Mouse (Mus musculus): ENCODE results near the gene Iqgap2. TPM values are rescaled to one million over a fixed set of nuclear protein-coding genes. Genes with fewer than 3 reads are reported as not detected.
A peak's percentile ranks its signal among the peaks of the same experiment; 100 is the strongest.

Gene Iqgap2
- polyA plus RNA-seq, 1 experiment from 2014 or later, result 16.5 TPM

DNA sequence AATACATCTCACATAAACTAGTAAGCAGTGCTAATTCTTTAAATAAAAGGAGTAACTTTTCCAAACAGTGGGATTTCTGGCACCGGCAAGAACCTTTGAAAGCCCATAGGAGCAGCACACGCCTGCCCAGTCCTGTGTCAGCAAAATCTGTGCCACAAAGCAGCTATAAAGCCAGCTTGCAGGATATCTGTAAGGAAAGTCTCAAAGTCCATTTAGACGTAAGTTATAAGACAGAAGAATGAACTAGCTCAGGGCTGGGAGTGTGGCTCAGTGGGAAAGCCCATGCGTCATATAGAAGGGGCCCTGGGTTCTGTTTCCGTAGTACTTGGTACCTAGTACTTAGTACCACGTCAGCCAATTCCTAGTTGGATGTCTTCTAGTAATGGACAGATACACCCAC lies 58.2 kb downstream of the Iqgap2 start:
- Histone ChIP-seq H3K27ac (replicated peaks) (peak overlapping the region; percentile 35; the same call in 1 of the 2 replicates), H3K4me1 (replicated peaks; ENCODE audit: control insufficient read depth, insufficient read depth) (no peaks in the 10 kb centered on the region), H3K4me2 (replicated peaks; ENCODE audit: low read depth) (no peak overlapping the region), H3K27me3 (ENCODE audit: control insufficient read depth, insufficient read depth, low read length) (no peaks in the 10 kb centered on the region), H3K9me3 (ENCODE audit: control insufficient read depth, low read length) (no peaks in the 10 kb centered on the region), H3K9ac (ENCODE audit: low read length) (no peak overlapping the region), H3K4me3 (ENCODE audit: low read depth, low read length) (no peak overlapping the region), H3K36me3 (ENCODE audit: control insufficient read depth, insufficient read depth, low read length) (no peaks in the 10 kb centered on the region)
- TF ChIP-seq CTCF (IDR thresholded peaks at IDR 0.05; ENCODE audit: low read depth), result no peak
- TF ChIP-seq EP300 (optimal IDR thresholded peaks at IDR 0.05), result no peak
- peak; percentile 52 for ATAC-seq (ENCODE audit: low FRiP score, low TSS enrichment)
- 56% methylated on average over 6 of the region's 6 CpGs for WGBS
- DNase-seq (ENCODE audit: low spot score), result peak; percentile 34

DNA sequence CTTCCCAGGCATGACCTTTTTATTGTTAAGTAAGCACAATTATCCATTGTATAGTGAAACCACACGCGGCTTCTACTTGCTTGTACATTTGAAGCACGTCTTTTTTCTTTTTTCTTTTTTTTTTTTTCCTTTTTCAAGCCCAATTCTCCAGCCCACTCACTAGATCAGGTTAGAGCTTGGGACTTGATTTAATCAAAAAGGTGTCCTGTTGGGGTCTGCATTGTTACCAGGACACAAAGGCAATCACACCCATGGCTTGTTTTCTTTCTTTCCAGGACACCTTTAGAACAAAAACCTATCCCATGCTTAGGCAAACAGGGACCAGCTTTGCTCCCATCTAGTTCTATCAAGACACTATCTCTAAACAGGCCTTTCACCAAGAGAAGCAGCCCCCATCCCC lies 59.0 kb downstream of the Iqgap2 start:
- Histone ChIP-seq H3K4me1 (replicated peaks; ENCODE audit: control insufficient read depth, insufficient read depth) (no peaks in the 10 kb centered on the region), H3K9ac (ENCODE audit: low read length) (no peak overlapping the region), H3K27me3 (ENCODE audit: control insufficient read depth, insufficient read depth, low read length) (no peaks in the 10 kb centered on the region), H3K27ac (replicated peaks) (peak overlapping the region; percentile 13; the same call in 1 of the 2 replicates), H3K4me2 (replicated peaks; ENCODE audit: low read depth) (no peak overlapping the region), H3K4me3 (ENCODE audit: low read depth, low read length) (no peak overlapping the region), H3K36me3 (ENCODE audit: control insufficient read depth, insufficient read depth, low read length) (no peaks in the 10 kb centered on the region), H3K9me3 (ENCODE audit: control insufficient read depth, low read length) (no peaks in the 10 kb centered on the region)
- 33% methylated on average over 3 of the region's 3 CpGs for WGBS
- TF ChIP-seq EP300 (optimal IDR thresholded peaks at IDR 0.05) (no peak), CTCF (IDR thresholded peaks at IDR 0.05; ENCODE audit: low read depth) (no peak)
- DNase-seq (ENCODE audit: low spot score) (no peak), ATAC-seq (ENCODE audit: low FRiP score, low TSS enrichment) (no peak)

DNA sequence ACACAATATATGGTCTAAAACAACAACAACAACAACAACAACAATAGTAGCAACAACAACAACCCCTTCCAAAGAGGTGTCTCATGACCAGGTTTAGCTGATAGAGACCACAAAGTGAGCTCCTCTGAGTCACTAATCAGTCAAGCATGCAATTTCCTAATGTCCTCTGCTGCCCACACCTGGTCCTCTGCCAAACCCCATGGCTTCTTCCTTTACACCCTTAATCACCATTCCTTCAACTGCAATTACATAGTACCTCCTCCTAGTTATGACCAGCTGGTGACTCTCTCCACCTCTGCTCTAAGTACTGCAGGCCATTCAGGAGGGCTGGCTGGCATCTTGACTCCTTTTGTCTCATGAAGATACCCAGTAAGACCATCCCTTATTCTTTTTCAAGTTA lies 60.0 kb downstream of the Iqgap2 start:
- Histone ChIP-seq H3K9me3 (ENCODE audit: control insufficient read depth, low read length) (no peaks in the 10 kb centered on the region), H3K4me1 (replicated peaks; ENCODE audit: control insufficient read depth, insufficient read depth) (no peaks in the 10 kb centered on the region), H3K4me2 (replicated peaks; ENCODE audit: low read depth) (no peak overlapping the region), H3K4me3 (ENCODE audit: low read depth, low read length) (no peak overlapping the region), H3K27me3 (ENCODE audit: control insufficient read depth, insufficient read depth, low read length) (no peaks in the 10 kb centered on the region), H3K27ac (replicated peaks) (no peak overlapping the region), H3K9ac (ENCODE audit: low read length) (no peak overlapping the region), H3K36me3 (ENCODE audit: control insufficient read depth, insufficient read depth, low read length) (no peaks in the 10 kb centered on the region)
- peak; percentile 28 for ATAC-seq (ENCODE audit: low FRiP score, low TSS enrichment)
- DNase-seq (ENCODE audit: low spot score), result peak; percentile 36
- TF ChIP-seq EP300 (optimal IDR thresholded peaks at IDR 0.05) (no peak), CTCF (IDR thresholded peaks at IDR 0.05; ENCODE audit: low read depth) (0 out of 2 replicates have a peak, but pooled peaks have one; percentile 4)

DNA sequence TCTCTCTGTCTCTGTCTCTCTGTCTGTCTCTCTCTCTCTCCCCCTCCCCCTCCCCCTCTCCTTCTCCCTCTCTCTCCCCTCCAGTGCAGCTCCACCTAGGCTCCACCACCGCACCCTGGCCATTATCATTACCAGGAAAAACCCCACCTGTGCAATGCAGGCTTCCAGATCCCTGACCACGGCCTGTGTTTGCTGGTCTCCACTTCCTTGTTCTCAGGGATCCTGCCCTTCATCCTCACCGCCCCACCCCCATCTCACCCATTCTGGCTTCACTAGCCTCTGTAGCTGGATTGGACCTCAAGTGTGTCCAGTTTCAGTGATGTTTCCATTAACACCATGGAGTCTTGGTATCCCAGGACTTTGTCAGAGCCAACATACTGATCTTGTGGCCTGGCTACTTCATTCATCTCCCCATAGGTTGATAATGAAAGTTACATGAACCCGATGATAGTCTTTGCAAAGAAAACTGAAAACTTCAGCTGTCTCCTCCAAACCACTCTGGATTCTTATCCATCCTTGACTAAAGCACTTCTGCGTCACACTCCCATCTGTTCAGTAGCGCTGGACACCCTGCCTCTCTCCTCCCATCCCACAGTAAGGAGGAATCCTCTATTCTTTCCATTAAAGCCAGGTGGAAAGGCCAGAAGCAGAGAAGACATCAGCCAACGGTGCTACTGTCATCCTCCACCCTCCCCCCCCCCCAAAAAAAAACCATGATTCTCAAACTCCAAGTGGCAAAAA lies 62.1 kb downstream of the Iqgap2 start:
- Histone ChIP-seq H3K27ac (replicated peaks) (peak overlapping the region; percentile 59), H3K4me1 (replicated peaks; ENCODE audit: control insufficient read depth, insufficient read depth) (no peaks in the 10 kb centered on the region), H3K9ac (ENCODE audit: low read length) (no peak overlapping the region), H3K27me3 (ENCODE audit: control insufficient read depth, insufficient read depth, low read length) (no peaks in the 10 kb centered on the region), H3K4me3 (ENCODE audit: low read depth, low read length) (no peak overlapping the region), H3K4me2 (replicated peaks; ENCODE audit: low read depth) (no peak overlapping the region), H3K36me3 (ENCODE audit: control insufficient read depth, insufficient read depth, low read length) (no peaks in the 10 kb centered on the region), H3K9me3 (ENCODE audit: control insufficient read depth, low read length) (no peaks in the 10 kb centered on the region)
- TF ChIP-seq EP300 (optimal IDR thresholded peaks at IDR 0.05), result no peak
- TF ChIP-seq CTCF (IDR thresholded peaks at IDR 0.05; ENCODE audit: low read depth), result peak; percentile 15; the same call in 1 of the 2 replicates
- peak; percentile 88 for DNase-seq (ENCODE audit: low spot score)
- 83% methylated on average over 7 of the region's 7 CpGs for WGBS
- peak; percentile 90 for ATAC-seq (ENCODE audit: low FRiP score, low TSS enrichment)

DNA sequence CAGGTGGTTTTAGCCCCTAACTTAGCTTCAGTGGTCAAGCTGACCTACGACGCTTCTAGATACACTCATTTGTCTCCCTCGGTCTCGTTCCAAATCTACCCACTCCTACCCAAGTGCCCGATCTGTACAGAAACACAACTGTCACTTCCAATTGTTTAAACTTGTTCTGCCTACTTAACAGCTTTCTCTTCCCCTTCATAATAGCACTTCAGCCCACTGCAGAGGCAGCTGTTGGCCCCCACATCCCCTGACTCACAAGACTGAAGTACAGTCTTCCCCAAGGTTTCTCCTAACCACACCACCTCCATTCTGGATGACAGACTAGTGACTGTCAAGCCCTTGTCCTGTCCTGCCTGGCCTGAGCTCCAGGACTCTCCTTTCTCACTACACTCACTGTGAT lies 63.1 kb downstream of the Iqgap2 start:
- no peaks in the 10 kb centered on the region for H3K9me3 ChIP-seq (ENCODE audit: control insufficient read depth, low read length)
- no peak for TF ChIP-seq CTCF (IDR thresholded peaks at IDR 0.05; ENCODE audit: low read depth)
- no peak for TF ChIP-seq EP300 (optimal IDR thresholded peaks at IDR 0.05)

DNA sequence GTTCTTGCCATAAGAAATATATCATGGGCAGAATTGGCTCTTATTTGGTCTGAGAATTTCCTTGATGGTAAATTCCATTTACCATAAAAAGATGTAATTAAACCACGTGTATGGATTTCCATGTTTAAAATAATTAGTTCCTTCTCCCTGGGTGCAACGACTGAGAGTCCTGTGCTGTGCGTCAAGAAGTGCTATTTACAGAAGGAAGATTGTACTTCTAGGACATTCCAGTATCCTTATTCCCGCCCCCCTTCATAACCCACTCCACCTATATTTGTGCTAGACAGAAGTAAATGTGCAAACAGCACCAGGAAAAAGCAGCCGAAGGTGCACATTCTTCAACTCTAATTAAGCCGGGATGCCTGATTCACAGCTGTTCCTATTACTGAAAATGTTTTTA lies 65.5 kb downstream of the Iqgap2 start:
- Histone ChIP-seq H3K9me3 (ENCODE audit: control insufficient read depth, low read length) (no peaks in the 10 kb centered on the region), H3K27me3 (ENCODE audit: control insufficient read depth, insufficient read depth, low read length) (no peaks in the 10 kb centered on the region), H3K4me3 (ENCODE audit: low read depth, low read length) (no peak overlapping the region), H3K36me3 (ENCODE audit: control insufficient read depth, insufficient read depth, low read length) (no peaks in the 10 kb centered on the region), H3K27ac (replicated peaks) (peak overlapping the region; percentile 45), H3K4me2 (replicated peaks; ENCODE audit: low read depth) (no peak overlapping the region), H3K9ac (ENCODE audit: low read length) (no peak overlapping the region), H3K4me1 (replicated peaks; ENCODE audit: control insufficient read depth, insufficient read depth) (no peaks in the 10 kb centered on the region)
- TF ChIP-seq CTCF (IDR thresholded peaks at IDR 0.05; ENCODE audit: low read depth) (no peak), EP300 (optimal IDR thresholded peaks at IDR 0.05) (no peak)
- DNase-seq (ENCODE audit: low spot score) (no peak), ATAC-seq (ENCODE audit: low FRiP score, low TSS enrichment) (peak; percentile 55)
- WGBS, result 42% methylated on average over 6 of the region's 6 CpGs

More for the DNA sequence above, 63.1 kb downstream of the Iqgap2 start:
- DNase-seq (ENCODE audit: low spot score) (no peak), ATAC-seq (ENCODE audit: low FRiP score, low TSS enrichment) (0 out of 2 replicates have a peak, but pooled peaks have one; percentile 32)
- H3K4me1 ChIP-seq (replicated peaks; ENCODE audit: control insufficient read depth, insufficient read depth), result no peaks in the 10 kb centered on the region
- no peak overlapping the region for H3K9ac ChIP-seq (ENCODE audit: low read length)
- H3K4me3 ChIP-seq (ENCODE audit: low read depth, low read length), result no peak overlapping the region
- H3K27me3 ChIP-seq (ENCODE audit: control insufficient read depth, insufficient read depth, low read length), result no peaks in the 10 kb centered on the region
- H3K36me3 ChIP-seq (ENCODE audit: control insufficient read depth, insufficient read depth, low read length), result no peaks in the 10 kb centered on the region
- peak overlapping the region; percentile 69 for H3K27ac ChIP-seq (replicated peaks)
- 84% methylated on average over 5 of the region's 5 CpGs for WGBS
- H3K4me2 ChIP-seq (replicated peaks; ENCODE audit: low read depth), result no peak overlapping the region
